Mouse (Mus musculus) G1E (cell line): ENCODE measurements around the gene Nomo1. TPM values are rescaled to one million over a fixed set of nuclear protein-coding genes. Genes with fewer than 3 reads are reported as not detected.

Experiments
- ATAC-seq: 2 replicates; pipeline ENCODE4 v1.8.0; 2016; ENCODE audit warnings: mild to moderate bottlenecking; ENCODE audit not compliant: insufficient number of reproducible peaks, poor library complexity, low FRiP score, severe bottlenecking; ENCODE audit errors: extremely low read depth
- DNase-seq: peaks from one replicate; pipeline ENCODE4 v3.0.0; 2012; ENCODE audit warnings: low spot score
- H3K27me3 ChIP-seq: 2 replicates; pipeline ENCODE4 v1.6.1; 2012; ENCODE audit warnings: mild to moderate bottlenecking, low read length, inconsistent platforms; ENCODE audit not compliant: insufficient read depth
- H3K36me3 ChIP-seq: replicated peaks from 2 replicates; pipeline ENCODE3; 2012; ENCODE audit warnings: mild to moderate bottlenecking, inconsistent platforms
- H3K4me1 ChIP-seq: 2 replicates; pipeline ENCODE4 v1.6.1; 2012; ENCODE audit warnings: low read depth, low read length, inconsistent platforms, mixed read lengths; ENCODE audit not compliant: insufficient read depth
- H3K4me3 ChIP-seq: 2 replicates; pipeline ENCODE4 v1.5.1; 2012; ENCODE audit warnings: low read depth, mild to moderate bottlenecking, inconsistent platforms, low read length, moderate library complexity, mixed read lengths
- H3K9me3 ChIP-seq: replicated peaks from 2 replicates; pipeline ENCODE4 v1.6.1; 2012; ENCODE audit warnings: inconsistent platforms
- CTCF ChIP-seq: IDR thresholded peaks from 2 replicates; pipeline ENCODE4 v1.5.1; 2012; ENCODE audit warnings: low read depth, low read length, inconsistent platforms, mixed read lengths
- GATA1 ChIP-seq: IDR thresholded peaks from 2 replicates; pipeline ENCODE4 v1.6.1; 2012; ENCODE audit warnings: borderline replicate concordance, low read length, inconsistent platforms, mixed read lengths
- GATA2 ChIP-seq: IDR thresholded peaks from 2 replicates; pipeline ENCODE4 v1.6.1; 2012; ENCODE audit warnings: low read depth, low read length, inconsistent platforms, borderline replicate concordance
- POLR2AphosphoS5 ChIP-seq: IDR thresholded peaks from 2 replicates; pipeline ENCODE4 v1.6.1; 2012; ENCODE audit warnings: low read depth, low read length, inconsistent platforms; ENCODE audit not compliant: insufficient replicate concordance
- TAL1 ChIP-seq: conservative IDR thresholded peaks from 2 replicates; pipeline ENCODE4 v1.6.1; 2012; ENCODE audit warnings: low read depth, low read length, inconsistent platforms, mixed read lengths
- polyA plus RNA-seq: library from polyadenylated mRNA; stranded (reverse); fragments of >175 nt; gene quantifications from 2 replicates; pipeline ENCODE4 v1.2.3, GENCODE M21; 2012
- total RNA-seq, 2 experiments: library from RNA; stranded (forward) in 1 of 2; stranded (reverse) in 1 of 2; fragments of 200-1000 nt in 1 of 2; fragments of >200 nt in 1 of 2; fragmentation: Nextera tagmentation in 1 of 2; gene quantifications; 2 replicates each; pipeline ENCODE4 v1.2.3; 2014 to 2017

Gene Nomo1
- total and polyA plus RNA-seq, 3 experiments: 26.4 to 52.7 (median 47.2) TPM

DNA sequence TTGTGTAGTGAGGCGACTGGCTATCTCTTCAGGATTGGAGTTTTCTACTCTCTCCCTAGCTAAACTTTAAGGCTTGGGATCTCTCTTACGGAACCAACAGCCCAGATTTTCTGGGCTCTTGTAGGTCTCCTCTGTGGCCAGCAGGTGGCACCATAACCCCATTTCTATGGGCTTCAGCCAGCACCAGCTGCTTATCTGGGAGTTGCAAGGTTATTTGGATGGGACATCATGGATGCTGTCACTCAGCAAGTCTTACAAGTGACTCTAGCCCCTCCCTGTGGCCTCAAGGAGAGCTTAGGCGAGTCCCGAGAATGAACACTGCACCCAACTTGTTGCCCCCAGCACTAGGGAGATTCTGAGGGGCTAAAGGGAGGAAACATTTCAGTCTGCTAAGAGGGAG is 62.6 kb downstream of the Nomo1 start:
- Histone ChIP-seq H3K9me3 (no peaks in the 10 kb centered on the region), H3K27me3 (peaks cover 38% of the 10 kb centered on the region), H3K4me3 (no peak overlapping the region), H3K36me3 (no peaks in the 10 kb centered on the region), H3K4me1 (no peaks in the 10 kb centered on the region)
- peak; percentile 77; the same call in 1 of the 2 replicates for TF ChIP-seq CTCF
- TF ChIP-seq POLR2AphosphoS5: no peak
- no peak for TF ChIP-seq GATA2
- DNase-seq (peak; percentile 57), ATAC-seq (peak; percentile 45; the same call in 1 of the 2 replicates)

DNA sequence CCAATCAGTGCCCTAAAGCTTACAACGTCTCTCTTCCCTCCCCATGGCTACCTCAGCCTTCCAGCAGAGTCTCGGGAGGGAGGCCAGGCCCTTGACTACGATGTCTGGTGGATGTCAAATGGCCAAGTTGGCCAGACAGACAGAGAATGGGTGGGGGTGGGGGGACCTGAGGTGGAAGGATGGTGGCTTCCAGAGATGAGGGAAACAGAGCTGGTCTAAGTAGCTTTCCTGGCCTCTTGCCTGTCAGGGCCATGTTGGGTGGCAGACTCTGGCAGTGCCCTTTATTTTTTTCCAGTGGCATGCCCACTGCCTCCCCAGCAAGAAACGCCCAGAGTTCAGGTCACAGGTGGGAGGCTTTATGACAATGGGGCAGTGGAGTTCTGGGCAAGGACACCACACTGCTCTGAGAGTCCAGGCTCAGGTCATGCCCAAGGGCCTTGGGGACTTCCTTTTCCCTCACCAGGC is 63.9 kb downstream of the Nomo1 start:
- no peak for TF ChIP-seq CTCF
- no peak for TF ChIP-seq POLR2AphosphoS5
- no peak for TF ChIP-seq TAL1
- no peak for TF ChIP-seq GATA2
- TF ChIP-seq GATA1: no peak
- Histone ChIP-seq H3K36me3 (no peaks in the 10 kb centered on the region), H3K27me3 (peaks cover 32% of the 10 kb centered on the region), H3K4me3 (no peak overlapping the region), H3K9me3 (no peaks in the 10 kb centered on the region), H3K4me1 (no peaks in the 10 kb centered on the region)
- DNase-seq (no peak), ATAC-seq (no peak)

DNA sequence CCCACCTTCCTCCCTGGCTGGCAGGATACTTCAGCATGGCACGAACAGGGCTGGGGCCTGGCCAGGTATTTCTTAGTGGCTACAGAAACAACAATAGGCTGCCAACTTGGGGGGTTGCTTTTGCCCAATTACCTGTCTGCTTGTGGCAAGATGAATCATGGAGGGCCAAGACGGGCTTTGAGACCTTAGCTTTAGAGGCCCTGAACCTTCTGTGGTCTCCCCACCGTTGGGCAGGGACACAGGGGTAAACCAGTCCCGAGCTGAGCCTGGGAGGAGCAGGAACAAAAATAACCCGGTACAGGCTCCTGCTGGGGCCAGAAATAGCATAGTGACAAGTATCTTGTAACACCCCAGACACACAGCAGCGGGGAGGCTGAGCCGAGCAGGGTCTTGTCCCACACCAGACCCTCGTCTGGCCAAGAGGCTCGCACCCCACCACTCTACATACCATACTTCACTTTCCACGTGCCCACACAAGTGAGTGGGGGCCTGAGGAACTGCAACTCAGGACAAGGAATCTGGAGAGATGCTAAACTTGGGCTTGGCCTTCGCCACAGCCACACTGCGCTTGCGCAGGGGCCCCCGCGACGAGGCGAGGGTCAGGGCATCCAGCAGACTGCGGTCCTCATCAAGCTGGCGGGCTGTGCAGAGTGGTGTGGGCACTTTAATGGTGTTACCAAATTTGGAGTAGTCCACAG is 64.9 kb downstream of the Nomo1 start:
- ATAC-seq (no peak), DNase-seq (no peak)
- Histone ChIP-seq H3K27me3 (peaks cover 27% of the 10 kb centered on the region), H3K4me3 (no peak overlapping the region), H3K4me1 (no peaks in the 10 kb centered on the region), H3K9me3 (no peaks in the 10 kb centered on the region), H3K36me3 (no peaks in the 10 kb centered on the region)
- TF ChIP-seq GATA1: no peak
- no peak for TF ChIP-seq POLR2AphosphoS5
- no peak for TF ChIP-seq GATA2
- TF ChIP-seq TAL1: no peak
- TF ChIP-seq CTCF: no peak

DNA sequence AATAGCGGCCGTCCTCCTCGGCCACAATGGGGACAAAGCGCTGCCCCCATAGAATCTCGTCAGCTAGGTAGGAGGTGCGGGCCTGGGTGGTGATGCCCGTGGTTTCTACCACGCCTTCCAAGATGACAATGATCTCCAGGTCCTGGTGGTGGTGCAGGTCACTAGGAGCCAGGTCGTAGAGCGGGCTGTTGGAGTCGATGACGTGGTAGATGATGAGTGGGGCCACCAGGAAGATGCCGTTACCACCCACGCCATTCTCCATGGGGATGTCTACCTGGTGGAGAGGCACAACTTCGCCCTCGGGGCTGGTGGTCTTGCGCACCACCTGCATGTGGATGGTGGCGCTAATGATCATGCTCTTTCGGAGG is 65.4 kb downstream of the Nomo1 start:
- no peaks in the 10 kb centered on the region for H3K4me1 ChIP-seq
- ATAC-seq: no peak
- H3K36me3 ChIP-seq: no peaks in the 10 kb centered on the region
- no peak for TF ChIP-seq CTCF
- no peak for TF ChIP-seq GATA2
- TF ChIP-seq TAL1: no peak
- TF ChIP-seq POLR2AphosphoS5: no peak
- no peak for TF ChIP-seq GATA1
- DNase-seq: no peak
- no peaks in the 10 kb centered on the region for H3K9me3 ChIP-seq
- H3K27me3 ChIP-seq: peaks cover 24% of the 10 kb centered on the region
- no peak overlapping the region for H3K4me3 ChIP-seq

DNA sequence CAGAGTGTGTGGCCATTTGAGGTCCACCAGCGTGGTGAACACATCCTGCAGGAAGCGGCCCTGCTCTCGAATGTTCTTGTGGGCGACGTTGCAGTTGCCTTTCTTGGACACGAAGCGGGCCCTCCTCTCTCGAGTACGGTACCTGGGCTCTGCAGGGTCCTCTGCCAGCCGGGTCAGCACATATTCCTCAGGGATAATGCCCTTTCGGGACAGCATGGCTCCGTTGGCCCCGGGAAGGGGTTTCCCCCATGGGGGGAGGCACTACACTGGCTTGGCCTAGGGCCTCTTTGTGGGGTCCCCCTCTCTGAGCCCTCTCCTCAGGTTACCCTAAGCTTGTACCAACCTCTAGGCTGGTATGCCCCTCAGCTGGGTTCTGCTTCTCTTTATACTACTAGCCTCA is 66.2 kb downstream of the Nomo1 start:
- Histone ChIP-seq H3K36me3 (no peaks in the 10 kb centered on the region), H3K27me3 (peaks cover 21% of the 10 kb centered on the region), H3K4me1 (no peaks in the 10 kb centered on the region), H3K4me3 (no peak overlapping the region), H3K9me3 (no peaks in the 10 kb centered on the region)
- TF ChIP-seq CTCF (no peak), GATA1 (no peak), TAL1 (no peak), POLR2AphosphoS5 (no peak), GATA2 (no peak)
- DNase-seq: no peak
- ATAC-seq: no peak

DNA sequence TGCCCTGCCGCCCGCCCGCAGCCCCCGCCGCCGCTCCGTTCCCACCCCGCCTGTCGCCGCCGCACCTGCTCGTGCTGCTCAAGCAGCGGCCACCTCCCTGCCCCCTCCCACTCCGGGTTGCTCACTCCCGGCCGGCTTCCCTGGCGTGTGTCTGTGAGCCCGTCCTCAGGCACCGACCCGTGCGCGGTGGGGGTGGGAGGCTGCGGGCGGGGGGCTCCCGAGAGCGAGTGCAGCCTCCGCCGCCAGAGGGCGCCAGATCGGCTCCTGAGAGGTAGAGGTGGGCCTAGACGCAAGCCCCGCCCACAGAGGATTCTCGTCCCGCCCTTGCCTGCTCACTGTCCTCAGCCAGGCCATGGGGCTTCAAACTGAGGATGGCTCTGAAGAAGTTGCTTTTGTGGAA is 67.1 kb downstream of the Nomo1 start, which contains the start of gene Kcnj11:
Kcnj11 (minus strand) TSS at position 202 of the 400 bp plus-strand sequence.
- Histone ChIP-seq H3K4me3 (no peak within 1 kb of the TSS), H3K36me3 (no peaks in the 10 kb centered on the region), H3K27me3 (peaks cover 15% of the 10 kb centered on the region; the same call in 1 of the 2 replicates), H3K4me1 (no peaks in the 10 kb centered on the region), H3K9me3 (no peaks in the 10 kb centered on the region)
- no peak for TF ChIP-seq CTCF
- no peak for TF ChIP-seq GATA2
- TF ChIP-seq TAL1: no peak
- TF ChIP-seq GATA1: no peak
- TF ChIP-seq POLR2AphosphoS5: no peak
- peak; percentile 34 for DNase-seq
- no peak for ATAC-seq

DNA sequence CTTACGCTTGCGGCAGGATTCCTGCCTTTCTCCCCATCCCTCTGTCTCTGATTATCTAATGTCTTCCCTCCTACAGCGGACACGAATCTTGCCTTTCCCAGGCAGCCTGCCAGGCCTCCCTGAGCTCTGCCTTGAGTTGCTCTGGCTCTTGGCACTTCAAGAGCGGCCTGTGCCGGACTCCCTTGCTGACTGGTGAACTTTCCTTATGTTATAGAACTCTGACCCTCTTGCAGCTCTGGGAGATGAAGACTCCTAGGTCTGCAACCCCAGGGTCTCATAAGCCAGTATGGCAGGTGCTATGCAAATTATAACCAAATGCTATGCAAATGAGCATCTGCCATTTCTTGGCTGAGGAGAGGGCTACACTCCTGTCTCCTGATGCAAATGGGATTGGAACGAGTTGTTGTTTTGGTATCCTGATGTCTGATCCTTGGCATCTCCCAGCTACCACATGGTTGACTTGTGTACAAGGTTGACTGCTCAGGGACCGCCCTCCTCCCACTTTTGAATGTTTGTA is 69.6 kb downstream of the Nomo1 start:
- no peak for DNase-seq
- ATAC-seq: no peak
- no peaks in the 10 kb centered on the region for H3K36me3 ChIP-seq
- no peaks in the 10 kb centered on the region for H3K4me1 ChIP-seq
- no peaks in the 10 kb centered on the region for H3K9me3 ChIP-seq
- H3K27me3 ChIP-seq: peaks cover 15% of the 10 kb centered on the region; the same call in 1 of the 2 replicates
- no peak overlapping the region for H3K4me3 ChIP-seq
- TF ChIP-seq POLR2AphosphoS5 (no peak), GATA1 (no peak), GATA2 (no peak), TAL1 (no peak)
